Mouse (Mus musculus) ES-Bruce4 (cell line): ENCODE measurements at regions not wholly inside any gene's neighbourhood (a gene's known extent, or its start where the extent isn't known, plus 50 kb on each side); places are given as distances from the start of the nearest gene placed in this dataset.

ENCODE experiments used
- H3K27ac ChIP-seq: 2 replicates; pipeline ENCODE4 v1.5.1; 2012; ENCODE audit warnings: low read length, inconsistent platforms; ENCODE audit not compliant: insufficient read depth
- H3K27me3 ChIP-seq: 2 replicates; pipeline ENCODE4 v1.6.1; 2012; ENCODE audit warnings: mild to moderate bottlenecking, low read length, inconsistent platforms; ENCODE audit not compliant: control insufficient read depth, poor library complexity, insufficient read depth, severe bottlenecking
- H3K36me3 ChIP-seq: 2 replicates; pipeline ENCODE4 v1.6.1; 2012; ENCODE audit warnings: inconsistent platforms, mild to moderate bottlenecking, low read length, moderate library complexity; ENCODE audit not compliant: control insufficient read depth, poor library complexity, insufficient read depth, severe bottlenecking
- H3K4me1 ChIP-seq: one replicate; pipeline ENCODE4 v1.8.1; 2011; ENCODE audit warnings: low read length; ENCODE audit not compliant: control insufficient read depth, insufficient read depth
- H3K4me3 ChIP-seq: 2 replicates; pipeline ENCODE4 v1.5.1; 2011; ENCODE audit warnings: low read depth, mild to moderate bottlenecking, low read length
- H3K9ac ChIP-seq: 2 replicates; pipeline ENCODE4 v1.6.1; 2012; ENCODE audit warnings: low read depth, mild to moderate bottlenecking, inconsistent platforms; ENCODE audit not compliant: poor library complexity, severe bottlenecking
- H3K9me3 ChIP-seq: replicated peaks from 2 replicates; pipeline ENCODE4 v1.6.1; 2012; ENCODE audit warnings: mild to moderate bottlenecking, low read length, inconsistent platforms; ENCODE audit not compliant: control insufficient read depth, poor library complexity, insufficient read depth, severe bottlenecking
- CTCF ChIP-seq: IDR thresholded peaks from one replicate; pipeline ENCODE4 v1.8.1; 2011; ENCODE audit warnings: low read depth, low read length
- EP300 ChIP-seq: IDR thresholded peaks from 2 replicates; pipeline ENCODE4 v1.6.1; 2011; ENCODE audit warnings: low read depth, low read length; ENCODE audit not compliant: insufficient read depth
- POLR2A ChIP-seq: IDR thresholded peaks from one replicate; pipeline ENCODE4 v1.8.1; 2011; ENCODE audit warnings: low read length; ENCODE audit not compliant: insufficient read depth

GRCm38 (mm10) chr12:70648179-70648811 lies 177.0 kb upstream of the Frmd6 start:
- Histone ChIP-seq H3K9me3 (peaks cover 3% of the 10 kb centered on the region; the same call in 1 of the 2 replicates), H3K9ac (no peak overlapping the region), H3K4me1 (no peaks in the 10 kb centered on the region), H3K27me3 (0 out of 2 replicates have a peak, but pooled peaks cover 2% of the 10 kb centered on the region), H3K27ac (no peak overlapping the region), H3K36me3 (no peaks in the 10 kb centered on the region), H3K4me3 (no peak overlapping the region)
- no peak for TF ChIP-seq POLR2A
- TF ChIP-seq CTCF: no peak
- TF ChIP-seq EP300: no peak

GRCm38 (mm10) chr12:70648812-70649188 lies 176.5 kb upstream of the Frmd6 start:
- no peaks in the 10 kb centered on the region for H3K4me1 ChIP-seq
- TF ChIP-seq EP300 (no peak), CTCF (no peak)
- H3K36me3 ChIP-seq: no peaks in the 10 kb centered on the region
- 0 out of 2 replicates have a peak, but pooled peaks cover 2% of the 10 kb centered on the region for H3K27me3 ChIP-seq
- H3K9ac ChIP-seq: no peak overlapping the region
- H3K27ac ChIP-seq: no peak overlapping the region
- no peak overlapping the region for H3K4me3 ChIP-seq
- peaks cover 3% of the 10 kb centered on the region; the same call in 1 of the 2 replicates for H3K9me3 ChIP-seq

GRCm38 (mm10) chr12:70649691-70650090 lies 175.6 kb upstream of the Frmd6 start:
- TF ChIP-seq EP300 (no peak), POLR2A (no peak), CTCF (no peak)
- no peaks in the 10 kb centered on the region for H3K36me3 ChIP-seq
- H3K9me3 ChIP-seq: peaks cover 3% of the 10 kb centered on the region; the same call in 1 of the 2 replicates
- no peak overlapping the region for H3K4me3 ChIP-seq
- no peaks in the 10 kb centered on the region for H3K4me1 ChIP-seq
- no peak overlapping the region for H3K9ac ChIP-seq
- 0 out of 2 replicates have a peak, but pooled peaks cover 2% of the 10 kb centered on the region for H3K27me3 ChIP-seq
- H3K27ac ChIP-seq: no peak overlapping the region

GRCm38 (mm10) chr12:70650470-70650869 lies 174.8 kb upstream of the Frmd6 start:
- no peak overlapping the region for H3K4me3 ChIP-seq
- TF ChIP-seq EP300 (no peak), POLR2A (no peak), CTCF (no peak)

GRCm38 (mm10) chr12:70652751-70653150 lies 172.6 kb upstream of the Frmd6 start:
- Histone ChIP-seq H3K4me1 (no peaks in the 10 kb centered on the region), H3K9ac (no peak overlapping the region), H3K27me3 (0 out of 2 replicates have a peak, but pooled peaks cover 2% of the 10 kb centered on the region), H3K9me3 (peaks cover 3% of the 10 kb centered on the region; the same call in 1 of the 2 replicates), H3K4me3 (no peak overlapping the region), H3K27ac (no peak overlapping the region), H3K36me3 (no peaks in the 10 kb centered on the region)
- TF ChIP-seq POLR2A: no peak
- TF ChIP-seq CTCF: peak; percentile 39
- TF ChIP-seq EP300: no peak

More at GRCm38 (mm10) chr12:70650470-70650869, 174.8 kb upstream of the Frmd6 start:
- H3K36me3 ChIP-seq: no peaks in the 10 kb centered on the region
- H3K4me1 ChIP-seq: no peaks in the 10 kb centered on the region
- H3K27me3 ChIP-seq: 0 out of 2 replicates have a peak, but pooled peaks cover 2% of the 10 kb centered on the region
- H3K27ac ChIP-seq: no peak overlapping the region
- peaks cover 3% of the 10 kb centered on the region; the same call in 1 of the 2 replicates for H3K9me3 ChIP-seq
- H3K9ac ChIP-seq: no peak overlapping the region

DNA sequence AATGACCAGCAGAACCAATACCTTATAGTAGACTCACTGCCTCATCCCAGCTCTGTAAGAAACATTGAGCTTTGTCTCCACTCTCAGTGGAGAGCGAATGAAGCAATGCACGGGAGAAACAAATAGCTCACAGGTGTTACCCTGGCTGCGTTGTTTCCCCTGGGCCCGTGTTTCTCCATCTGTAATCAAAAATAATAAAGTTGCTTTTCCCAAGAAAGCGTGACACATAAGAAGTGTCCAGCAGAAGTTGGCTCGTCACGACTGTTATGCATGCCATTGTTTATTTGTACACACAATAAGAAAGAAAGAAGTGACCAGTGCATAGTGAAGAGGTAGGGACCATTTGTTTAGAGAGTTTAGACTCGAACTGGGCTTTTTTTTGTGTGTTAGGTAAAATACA lies 171.3 kb upstream of the Frmd6 start:
- Histone ChIP-seq H3K27ac (no peak overlapping the region), H3K4me3 (no peak overlapping the region), H3K9ac (no peak overlapping the region), H3K4me1 (no peaks in the 10 kb centered on the region), H3K9me3 (peaks cover 3% of the 10 kb centered on the region; the same call in 1 of the 2 replicates), H3K36me3 (no peaks in the 10 kb centered on the region), H3K27me3 (no peaks in the 10 kb centered on the region)
- TF ChIP-seq POLR2A (no peak), EP300 (no peak), CTCF (no peak)
